Mouse (Mus musculus) layer of hippocampus, adult 9-11 months (tissue): ENCODE results near the gene Ubl3.

ENCODE experiments used
- DNase-seq: peaks from one replicate; pipeline ENCODE4 v3.0.0; 2022

The Ubl3 gene

DNA sequence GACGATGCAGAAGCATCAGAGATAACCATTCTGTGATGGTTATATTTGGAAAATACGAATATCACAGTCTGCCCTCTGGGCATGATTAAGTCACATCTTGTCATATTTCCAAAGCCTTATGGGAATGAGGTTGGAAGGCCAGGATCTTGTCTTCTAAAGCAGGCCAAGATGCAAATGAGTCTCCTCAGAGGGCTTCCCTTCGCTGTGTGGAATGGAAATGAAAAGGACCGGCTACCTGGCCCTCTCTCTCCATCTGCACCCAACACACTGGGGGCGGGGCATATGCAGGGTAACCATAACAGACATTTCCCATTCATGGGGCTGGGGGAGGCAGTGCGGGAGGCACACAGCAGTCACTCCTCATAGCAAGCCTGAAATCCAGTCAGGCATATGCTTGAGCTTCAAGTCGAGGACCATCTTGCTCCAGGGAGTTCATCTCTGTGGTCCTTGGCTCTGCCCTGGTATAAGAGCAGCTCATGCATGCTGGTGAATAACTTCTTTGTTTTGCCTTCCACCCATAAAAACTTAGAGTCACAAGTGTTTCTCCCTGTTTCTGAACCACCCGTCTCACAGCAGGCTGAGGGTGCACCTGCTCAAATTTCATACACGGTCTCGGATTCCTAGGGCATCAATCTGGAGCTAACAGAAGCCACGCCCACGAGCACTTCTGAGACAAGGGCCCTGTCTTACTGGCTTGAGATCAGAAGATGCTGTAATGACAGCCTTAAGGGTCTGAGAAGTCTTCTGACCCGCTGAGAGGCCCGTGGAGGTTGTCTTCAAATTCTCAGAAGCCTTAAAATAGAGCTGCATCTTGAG lies 83.8 kb downstream of the Ubl3 start:
- DNase-seq = no peak

DNA sequence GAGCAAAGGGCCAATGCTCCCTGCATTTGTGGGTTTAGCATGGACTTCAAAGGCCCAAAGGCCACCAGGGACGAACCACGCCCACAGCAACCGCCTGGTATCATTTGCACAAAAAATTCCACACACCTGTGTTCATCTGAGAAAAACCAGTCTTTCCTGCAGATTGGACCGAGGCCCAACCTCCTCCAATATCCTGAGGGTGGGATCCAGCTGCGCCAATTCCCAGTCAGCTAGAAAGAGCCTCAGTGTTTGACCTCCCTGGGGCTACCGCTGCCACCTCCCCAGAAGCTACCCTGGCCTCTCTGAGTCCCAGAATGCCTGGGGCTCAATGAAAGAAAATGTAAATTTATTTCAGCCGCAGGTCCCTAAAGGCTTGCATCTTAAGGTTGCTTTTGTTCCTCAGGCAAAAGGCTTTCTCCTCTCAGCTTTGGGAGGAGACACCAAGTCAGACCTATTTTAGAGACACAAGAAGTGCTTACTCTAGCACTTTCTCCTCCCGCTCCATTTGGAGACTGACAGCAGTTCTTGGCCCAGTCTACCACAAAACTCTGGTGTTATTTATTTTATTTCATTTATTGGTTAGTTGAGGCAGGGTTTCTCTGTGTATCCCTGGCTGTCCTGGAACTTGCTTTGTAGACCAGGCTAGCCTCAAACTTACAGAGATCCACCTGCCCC lies 85.5 kb downstream of the Ubl3 start:
- DNase-seq = no peak

DNA sequence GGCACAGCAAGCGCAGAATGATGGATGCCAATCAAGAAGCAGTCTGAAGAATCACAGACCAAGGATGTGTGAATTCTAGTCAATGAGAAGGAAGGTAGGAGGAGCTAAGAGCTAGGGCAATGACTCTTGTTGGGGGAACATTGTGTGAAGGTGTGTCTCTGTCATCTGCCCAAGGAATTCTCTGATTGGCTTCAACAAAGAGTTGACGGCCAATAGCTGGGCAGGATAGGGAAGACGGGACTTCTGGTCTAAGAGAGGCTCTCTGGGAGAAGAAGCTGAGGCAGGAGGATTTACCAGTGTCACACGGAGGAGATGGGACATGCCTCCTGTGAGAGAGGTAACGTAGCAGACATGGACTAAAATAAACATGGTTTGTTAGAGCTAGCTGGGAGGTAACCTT lies 86.5 kb downstream of the Ubl3 start:
- DNase-seq = no peak

DNA sequence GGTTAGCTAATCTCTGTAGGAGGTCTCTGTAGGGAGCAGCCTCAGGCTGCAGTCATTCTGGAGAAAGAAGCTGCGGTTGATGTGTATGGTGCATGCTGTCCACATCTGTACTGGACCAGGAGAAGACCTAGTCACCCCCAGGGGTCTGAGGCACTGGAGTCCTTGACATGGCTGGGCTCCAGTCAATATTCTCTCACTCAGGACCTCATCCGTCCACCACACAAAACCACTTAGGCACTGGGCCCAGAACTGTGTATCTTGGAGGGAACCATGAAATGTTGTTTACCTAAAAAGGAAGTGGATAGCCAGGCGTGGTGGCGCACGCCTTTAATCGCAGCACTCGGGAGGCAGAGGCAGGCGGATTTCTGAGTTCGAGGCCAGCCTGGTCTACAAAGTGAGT lies 87.5 kb downstream of the Ubl3 start:
- no peak for DNase-seq

DNA sequence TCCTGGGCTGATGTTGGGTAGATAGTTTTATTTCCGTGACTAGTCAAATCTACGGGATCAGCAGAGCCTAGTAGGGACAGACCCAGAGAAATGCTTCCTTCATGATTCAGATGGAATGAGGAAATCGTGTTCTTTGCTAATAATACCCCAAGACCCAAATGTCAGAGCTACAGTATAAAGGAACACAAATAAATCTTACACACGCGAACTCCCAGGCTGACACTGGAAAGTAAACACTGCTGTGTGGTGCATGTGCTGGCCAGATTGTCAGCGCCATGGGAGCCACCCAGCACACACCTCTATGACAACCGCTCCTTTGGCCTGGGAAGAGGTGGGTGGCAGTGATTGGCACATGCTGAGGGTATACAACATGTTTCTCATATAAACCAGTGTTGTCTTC lies 88.1 kb downstream of the Ubl3 start:
- DNase-seq = no peak

DNA sequence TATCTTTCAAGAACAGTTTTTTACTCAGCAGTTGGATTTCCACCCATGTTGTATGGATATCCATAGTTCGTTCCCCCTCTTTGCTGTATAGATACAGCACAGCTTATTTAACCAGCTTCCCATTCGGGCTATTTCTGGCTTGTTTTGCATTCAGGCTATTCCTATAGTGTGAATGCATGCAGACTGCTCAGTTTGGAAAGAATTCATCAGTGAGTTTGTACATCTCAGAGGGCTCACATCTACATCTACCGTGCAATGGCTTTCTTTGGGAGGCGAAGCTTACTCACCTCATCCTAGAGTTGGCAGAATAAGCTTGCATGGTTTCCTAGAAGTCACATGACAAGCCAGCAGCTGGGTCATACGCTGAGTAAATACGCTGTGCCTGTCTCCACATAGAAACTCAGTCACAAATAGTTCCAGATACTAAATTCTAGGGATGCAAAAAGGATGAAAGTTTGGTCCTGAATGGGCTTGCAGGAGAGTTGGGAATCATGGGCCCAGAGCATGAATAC lies 88.8 kb downstream of the Ubl3 start:
- DNase-seq = no peak
